Mouse (Mus musculus): ENCODE results near the gene Ankrd65. TPM values are rescaled to one million over a fixed set of nuclear protein-coding genes. Genes with fewer than 3 reads are reported as not detected.
A peak's percentile ranks its signal among the peaks of the same experiment; 100 is the strongest.
"Not testable (repeated sequence)": the region's sequence is repeated elsewhere in the genome, so short reads cannot be mapped to it uniquely, and the experiment has no call there.

Ankrd65 gene
- total RNA-seq, 4 experiments from 2014 or later = not detected

- DNase-seq = no peak
Observed at GRCm38 (mm10) chr4:155774971-155775740, 15.1 kb upstream of the Ankrd65 start.

DNA sequence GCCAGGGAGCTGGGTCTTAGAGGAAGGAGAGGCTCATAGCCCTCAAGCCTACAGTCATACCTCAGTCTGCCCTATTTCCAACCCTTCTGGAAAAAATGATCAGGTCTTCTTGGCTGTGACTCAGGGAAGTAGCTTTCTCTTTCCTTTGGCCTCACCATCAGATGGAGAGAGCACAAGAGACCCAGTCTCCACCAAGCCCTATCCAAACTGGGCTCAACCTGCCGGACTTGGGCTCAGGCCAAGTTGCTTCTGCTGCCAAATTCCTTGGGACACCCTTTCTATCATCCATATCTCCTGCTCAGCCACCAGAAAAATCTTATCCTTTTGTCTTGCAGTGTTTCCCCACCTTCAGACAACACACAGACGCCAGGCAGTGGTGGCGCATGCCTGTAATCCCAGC is 14.4 kb upstream of the Ankrd65 start:
- DNase-seq = no peak

DNA sequence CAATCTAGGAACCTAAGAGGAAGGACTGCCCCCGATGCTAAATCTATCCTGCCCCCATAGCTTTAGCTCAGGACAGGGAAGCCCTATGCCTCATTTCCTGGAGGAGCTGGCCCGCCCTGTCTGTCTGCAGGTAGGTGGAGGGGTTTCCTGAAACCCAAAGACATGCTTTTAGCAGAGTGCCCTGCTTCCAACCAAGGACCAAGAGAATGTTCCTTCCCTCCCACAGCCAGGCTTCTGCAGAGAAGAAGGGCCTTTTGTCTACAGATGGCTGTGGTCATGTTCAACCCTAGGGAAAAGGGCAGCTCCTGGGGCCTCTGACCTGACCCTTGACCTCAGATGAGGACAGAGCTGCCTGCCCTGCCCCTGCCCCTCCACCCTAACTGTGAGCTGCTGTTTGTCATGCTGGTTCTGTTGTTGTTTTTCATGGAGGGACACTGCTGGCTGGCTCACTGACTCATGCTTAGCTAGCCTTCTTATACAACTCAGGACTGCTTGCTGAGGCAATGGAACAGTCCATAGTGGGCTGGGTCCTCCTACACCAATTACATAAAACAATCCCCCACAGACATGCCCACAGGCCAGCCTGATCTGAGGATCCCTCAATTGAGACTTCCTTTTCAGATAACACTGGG is 13.4 kb upstream of the Ankrd65 start:
- DNase-seq = no peak

DNA sequence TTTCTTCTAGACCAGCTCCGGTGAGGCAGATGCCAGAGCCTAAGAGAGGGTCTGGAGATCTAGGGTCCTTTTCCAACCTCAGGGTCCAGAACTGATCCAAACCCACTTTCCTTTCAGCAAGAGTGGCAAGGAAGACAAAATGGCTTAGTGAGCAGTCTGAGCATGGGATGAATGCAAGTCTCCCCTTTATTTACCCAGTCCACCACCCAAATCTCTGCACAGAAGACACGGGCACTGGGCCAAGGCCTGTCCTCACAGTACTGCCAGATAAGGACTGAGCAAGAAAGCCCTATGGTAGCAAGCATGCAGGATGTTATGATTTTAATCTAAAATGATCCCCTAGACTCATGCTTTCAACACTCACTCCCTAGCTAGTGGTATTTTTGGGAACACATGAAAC is 12.4 kb upstream of the Ankrd65 start:
- no peak for DNase-seq

DNA sequence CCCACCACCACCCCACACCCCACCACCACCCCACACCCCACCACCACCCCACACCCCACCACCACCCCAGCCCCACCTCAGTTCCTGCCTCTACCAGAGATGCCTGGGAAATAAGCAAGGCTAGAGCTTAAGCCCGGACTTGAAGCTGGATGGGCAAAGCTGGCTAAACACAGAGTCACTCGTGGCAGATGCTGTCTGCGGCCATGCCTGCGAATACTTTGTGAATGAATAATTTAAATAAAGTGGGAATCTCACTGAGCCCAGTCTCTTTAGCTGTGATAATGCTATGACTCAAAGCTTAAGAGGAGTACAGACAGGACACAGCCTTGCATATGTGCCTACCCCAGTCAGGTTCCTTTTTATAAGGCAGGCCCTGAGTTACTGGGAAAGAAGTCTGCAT is 10.7 kb upstream of the Ankrd65 start:
- DNase-seq = no peak

- DNase-seq = no peak
Observed at GRCm38 (mm10) chr4:155780895-155781294, 9.3 kb upstream of the Ankrd65 start.

- DNase-seq = no peak
Observed at GRCm38 (mm10) chr4:155783486-155784080, 6.7 kb upstream of the Ankrd65 start.

DNA sequence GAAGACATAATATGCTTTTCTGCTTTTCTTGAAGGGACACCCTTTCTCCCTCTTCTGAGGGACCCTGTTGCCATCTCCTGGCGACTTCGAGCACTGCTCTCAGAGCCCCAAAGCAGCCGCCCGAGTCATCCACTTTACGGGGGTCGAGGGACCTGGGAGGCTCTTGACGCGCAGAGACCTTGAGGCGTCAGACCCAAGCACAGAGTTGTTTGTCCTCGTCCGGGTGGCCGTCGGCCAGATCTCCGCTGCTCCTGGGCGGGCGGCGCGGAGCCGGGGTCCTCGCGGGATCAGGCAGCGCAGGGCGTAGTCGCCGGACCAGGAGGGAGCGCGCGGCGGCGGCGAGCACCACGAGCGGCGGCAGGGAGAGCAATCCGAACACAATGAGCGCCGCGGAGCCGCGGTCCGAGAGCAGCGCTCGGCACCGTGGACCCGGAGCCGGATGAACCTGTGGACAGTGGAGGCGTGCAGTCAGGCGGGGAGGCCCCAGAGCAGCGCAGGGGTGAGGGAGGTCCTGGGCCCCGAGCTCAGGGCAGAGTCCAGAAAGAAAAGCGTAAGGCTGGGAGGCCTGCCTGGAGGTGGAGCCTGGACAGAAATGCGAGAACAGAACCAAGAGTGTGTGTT is 6.0 kb upstream of the Ankrd65 start:
- DNase-seq = peak; percentile 69

DNA sequence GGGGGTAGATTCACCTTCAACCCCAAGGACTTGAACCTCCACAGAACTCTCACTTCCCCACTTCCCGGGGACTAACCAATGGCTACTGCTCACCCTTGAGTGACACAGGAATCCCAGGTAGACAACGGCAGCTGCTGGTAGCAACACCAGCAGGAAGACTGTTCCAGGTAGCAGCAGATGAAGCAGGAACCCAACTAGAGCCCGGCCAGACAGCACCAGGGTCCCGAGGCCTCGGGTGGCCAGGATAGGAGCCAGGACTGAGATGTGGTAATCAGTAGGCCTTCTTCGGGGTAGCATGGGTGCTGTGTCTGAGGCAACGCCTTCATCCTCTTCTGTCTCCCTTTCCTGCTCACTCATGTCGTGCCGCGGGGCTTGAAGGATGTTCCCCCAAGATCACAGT is 5.0 kb upstream of the Ankrd65 start:
- DNase-seq = no peak

DNA sequence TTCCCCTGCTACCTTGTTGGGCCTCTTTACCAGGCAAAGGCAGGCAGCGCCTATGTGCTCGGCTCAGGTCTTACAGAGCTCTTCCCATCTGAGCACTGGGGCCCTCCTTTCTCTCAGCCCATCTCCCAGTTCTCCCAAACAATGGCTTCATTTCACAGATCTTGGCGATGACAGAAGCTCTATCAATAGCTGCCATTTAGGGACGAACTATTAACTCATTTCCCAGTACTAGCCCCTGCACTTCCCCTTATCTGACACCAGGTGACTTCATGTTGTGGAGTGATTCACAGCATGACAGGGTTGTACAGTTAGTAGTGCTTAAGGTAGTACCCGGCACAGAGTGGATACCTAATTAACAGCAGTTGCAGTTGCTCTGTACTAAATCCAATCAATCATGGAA is 4.4 kb upstream of the Ankrd65 start, which contains the start of gene Tmem88b:
Gene Tmem88b (minus strand): TSS at position 56 of the 400 bp plus-strand sequence.
- no peak for DNase-seq

DNA sequence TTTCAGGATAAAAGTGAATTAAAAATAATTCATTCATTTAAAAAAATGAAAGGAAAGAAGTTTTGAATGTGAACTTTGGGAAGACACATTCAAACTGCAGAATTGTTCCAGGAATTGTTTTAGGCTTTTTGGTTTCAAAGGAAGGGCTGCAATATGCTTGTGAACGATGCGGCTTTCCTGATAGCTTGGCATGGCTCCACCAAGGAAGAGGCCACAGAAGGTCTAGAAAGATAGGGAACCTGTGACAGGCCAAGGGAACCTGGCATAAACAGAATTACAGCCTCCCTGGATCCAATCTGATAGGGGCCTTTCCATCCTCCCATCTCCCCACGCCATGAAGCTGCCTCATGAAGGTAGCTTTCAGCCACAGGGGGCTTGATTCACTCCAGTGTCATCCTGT is 1.9 kb upstream of the Ankrd65 start:
- DNase-seq = no peak

DNA sequence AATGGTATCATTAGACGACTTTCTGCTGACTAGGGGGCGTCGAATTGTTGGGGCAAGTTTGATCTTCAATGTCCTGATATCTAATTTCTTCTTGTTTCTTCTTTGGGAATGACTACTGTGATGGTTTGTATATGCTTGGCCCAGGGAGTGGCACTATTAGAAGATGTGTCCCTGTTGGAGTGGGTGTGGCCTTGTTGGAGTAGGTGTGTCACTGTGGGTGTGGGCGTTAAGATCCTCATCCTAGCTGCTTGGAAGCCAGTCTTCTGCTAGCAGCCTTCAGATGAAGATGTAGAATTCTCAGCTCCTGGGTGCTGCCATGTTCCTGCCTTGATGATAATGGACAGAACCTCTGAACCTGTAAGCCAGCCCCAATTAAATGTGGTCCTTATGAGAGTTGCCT is 1.4 kb upstream of the Ankrd65 start:
- not testable (repeated sequence) for DNase-seq

GRCm38 (mm10) chr4:155790650-155791161 is 467 bp downstream of the Ankrd65 start:
- no peak for DNase-seq

GRCm38 (mm10) chr4:155791240-155791933 is 1.1 kb downstream of the Ankrd65 start:
- no peak for DNase-seq

DNA sequence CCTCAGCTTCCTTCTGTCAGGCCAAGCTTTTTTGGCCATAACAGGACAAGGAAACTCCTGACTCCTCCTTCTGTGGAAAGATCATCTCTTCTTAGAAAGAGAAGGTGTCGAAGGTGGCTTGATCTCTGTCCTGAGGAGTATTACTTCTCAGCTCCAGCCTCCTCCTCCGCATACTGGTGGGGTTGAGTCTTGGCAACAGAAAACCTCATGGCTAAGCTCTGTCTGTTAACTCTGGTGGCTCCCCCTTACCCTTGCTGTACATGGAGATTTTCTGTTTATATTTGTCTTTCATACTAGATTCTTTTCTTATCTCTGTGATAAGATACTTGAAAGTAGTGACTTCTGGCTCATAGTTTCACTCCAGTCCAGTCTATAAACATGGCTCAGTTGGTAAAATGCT is 3.5 kb downstream of the Ankrd65 start:
- no peak for DNase-seq

DNA sequence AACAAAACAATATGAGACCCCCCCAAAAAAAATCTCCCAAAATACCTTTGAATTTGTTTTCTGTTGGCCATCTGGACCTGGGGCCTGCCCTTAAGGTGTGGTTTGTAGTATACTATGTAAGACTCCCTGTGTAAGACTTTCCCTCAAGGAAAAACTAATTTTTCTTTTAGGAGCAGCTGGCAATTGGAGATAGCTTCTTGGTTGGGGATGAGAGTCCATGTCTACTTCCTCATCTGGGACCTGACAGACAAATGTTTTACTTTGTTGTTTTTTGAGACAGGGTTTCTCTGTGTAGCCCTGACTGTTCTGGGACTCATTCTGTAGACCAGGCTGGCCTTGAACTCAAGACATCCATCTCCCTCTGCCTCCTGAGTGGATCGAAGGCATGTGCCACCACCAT is 11.8 kb downstream of the Ankrd65 start:
- no peak for DNase-seq

GRCm38 (mm10) chr4:155802741-155803339 is 12.6 kb downstream of the Ankrd65 start, which contains the start of gene Mrpl20:
Gene Mrpl20, plus strand, starts transcription at chr4:155802878.
- DNase-seq = no peak

DNA sequence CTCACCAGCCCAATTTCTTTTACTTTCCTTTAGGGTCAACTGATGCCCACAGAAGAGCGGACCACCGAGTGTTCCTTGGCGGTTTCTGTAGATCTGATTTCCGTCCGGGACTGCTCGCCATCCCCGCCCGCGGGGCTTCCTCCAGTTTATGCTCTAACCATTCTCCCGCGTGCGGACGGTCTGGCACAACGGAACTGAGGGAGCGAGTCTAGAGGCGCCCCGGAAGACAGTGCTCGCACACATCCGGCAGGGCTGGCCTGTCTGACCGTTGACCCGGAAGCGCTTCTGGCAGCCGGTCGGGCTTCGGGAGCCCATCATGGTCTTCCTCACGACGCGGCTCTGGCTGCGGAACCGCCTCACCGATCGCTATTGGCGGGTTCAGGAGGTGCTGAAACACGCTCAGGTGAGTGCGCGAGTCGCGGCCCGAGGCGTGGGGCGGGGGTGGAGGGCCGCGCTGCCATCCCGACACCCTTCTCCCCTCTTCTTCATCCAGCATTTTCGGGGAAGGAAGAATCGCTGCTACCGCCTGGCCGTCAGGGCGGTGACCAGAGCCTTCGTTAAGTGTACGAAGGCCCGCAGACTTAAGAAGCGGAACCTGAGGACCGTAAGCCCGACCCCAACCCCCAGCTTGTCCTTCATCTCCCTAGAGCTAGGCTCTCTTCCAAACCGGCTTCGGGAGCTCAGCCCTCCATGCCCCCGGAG is 13.3 kb downstream of the Ankrd65 start:
- DNase-seq = peak; percentile 92

DNA sequence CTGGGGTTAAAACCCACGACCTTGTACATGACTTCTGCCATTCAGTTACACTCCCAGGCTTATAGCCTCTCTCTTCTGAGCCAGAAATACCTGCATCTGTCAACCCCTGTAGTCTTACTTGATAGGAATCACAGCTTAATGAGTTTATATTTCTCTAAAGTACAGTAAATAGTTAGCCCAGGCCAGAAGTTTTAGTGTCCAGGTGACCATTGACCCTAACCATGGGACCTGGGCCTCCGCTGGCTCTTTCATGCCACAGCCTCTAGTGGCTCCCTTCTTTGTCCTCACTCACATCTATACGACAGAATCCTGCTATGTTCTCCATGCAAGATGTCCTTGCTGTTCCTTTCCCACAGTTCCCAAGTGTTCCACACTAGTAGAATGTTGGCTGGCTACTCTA is 17.6 kb downstream of the Ankrd65 start:
- no peak for DNase-seq

DNA sequence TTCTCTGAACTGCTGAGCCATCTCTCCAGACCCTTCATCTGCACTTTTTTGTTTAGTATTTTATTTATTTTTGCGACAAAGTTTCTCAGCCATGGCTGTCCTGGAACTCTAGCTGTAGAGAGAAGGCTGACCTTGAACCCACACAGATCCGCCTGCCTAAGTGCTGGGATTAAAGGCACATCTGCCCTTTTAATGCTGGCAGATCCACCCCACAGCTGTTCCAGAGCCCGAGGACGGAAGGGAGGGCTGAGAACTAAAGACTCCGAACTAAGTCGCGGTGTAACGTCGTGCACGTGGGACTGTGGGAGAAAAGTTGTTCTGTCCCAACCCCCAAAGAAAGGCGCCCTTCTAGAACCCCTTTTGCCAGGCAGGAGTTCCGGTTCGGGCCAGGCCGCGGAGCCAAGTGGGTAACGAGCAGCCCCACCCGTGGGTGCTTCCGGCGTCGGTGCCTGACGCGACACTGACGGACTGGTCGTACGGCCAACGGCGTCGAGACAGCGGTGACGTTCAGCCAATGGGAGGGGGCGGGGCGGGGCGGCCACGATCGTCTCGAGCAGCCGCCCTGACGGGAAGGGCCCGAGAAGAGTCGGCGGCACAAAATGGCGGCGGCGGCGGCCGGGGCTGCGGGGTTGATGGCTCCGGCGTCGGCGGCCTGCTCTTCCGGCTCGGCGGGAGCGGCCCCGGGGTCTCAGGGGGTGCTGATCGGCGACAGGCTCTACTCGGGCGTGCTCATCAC is 21.9 kb downstream of the Ankrd65 start, which contains the start of gene Ccnl2:
Gene Ccnl2 (plus strand): TSS at position 561 of the 736 bp plus-strand sequence.
- peak; percentile 94 for DNase-seq
